Mouse (Mus musculus): Measurements from ENCODE around the gene Foxp1. TPM values are rescaled to one million over a fixed set of nuclear protein-coding genes. Genes with fewer than 3 reads are reported as not detected.

Foxp1 gene
- polyA plus RNA-seq, 1 experiment from 2014 or later, result 45.3 TPM

GRCm38 (mm10) chr6:99446801-99447415 lies 75.6 kb downstream of the Foxp1 start:
- WGBS, result 91% methylated on average over 12 of the region's 12 CpGs

GRCm38 (mm10) chr6:99443460-99443859 lies 79.1 kb downstream of the Foxp1 start:
- 63% methylated on average over 5 of the region's 5 CpGs for WGBS
- Histone ChIP-seq H3K27me3 (replicated peaks; ENCODE audit: control insufficient read depth, insufficient read depth, low read length) (no peaks in the 10 kb centered on the region), H3K27ac (ENCODE audit: low read depth, low read length) (no peak overlapping the region), H3K9ac (ENCODE audit: low read depth, low read length) (no peak overlapping the region), H3K4me3 (ENCODE audit: low read depth, low read length) (no peak overlapping the region), H3K36me3 (ENCODE audit: control insufficient read depth, insufficient read depth) (no peaks in the 10 kb centered on the region), H3K4me1 (replicated peaks; ENCODE audit: control insufficient read depth, insufficient read depth, low read length) (no peaks in the 10 kb centered on the region; the same call in 1 of the 2 replicates), H3K9me3 (ENCODE audit: control insufficient read depth) (no peaks in the 10 kb centered on the region), H3K4me2 (replicated peaks; ENCODE audit: low read depth) (no peak overlapping the region)
- no peak for ATAC-seq
- no peak for TF ChIP-seq CTCF (IDR thresholded peaks at IDR 0.05; ENCODE audit: low read depth)

More at GRCm38 (mm10) chr6:99446801-99447415, 75.6 kb downstream of the Foxp1 start:
- ATAC-seq, result no peak
- H3K27ac ChIP-seq (ENCODE audit: low read depth, low read length), result no peak overlapping the region
- no peak for TF ChIP-seq CTCF (IDR thresholded peaks at IDR 0.05; ENCODE audit: low read depth)
- no peaks in the 10 kb centered on the region for H3K9me3 ChIP-seq (ENCODE audit: control insufficient read depth)
- no peak overlapping the region for H3K9ac ChIP-seq (ENCODE audit: low read depth, low read length)
- H3K4me2 ChIP-seq (replicated peaks; ENCODE audit: low read depth), result no peak overlapping the region
- no peaks in the 10 kb centered on the region for H3K36me3 ChIP-seq (ENCODE audit: control insufficient read depth, insufficient read depth)
- no peaks in the 10 kb centered on the region for H3K27me3 ChIP-seq (replicated peaks; ENCODE audit: control insufficient read depth, insufficient read depth, low read length)
- 0 out of 2 replicates have a peak, but pooled peaks cover 2% of the 10 kb centered on the region for H3K4me1 ChIP-seq (replicated peaks; ENCODE audit: control insufficient read depth, insufficient read depth, low read length)
- H3K4me3 ChIP-seq (ENCODE audit: low read depth, low read length), result no peak overlapping the region

GRCm38 (mm10) chr6:99441100-99441499 lies 81.4 kb downstream of the Foxp1 start:
- Histone ChIP-seq H3K4me2 (replicated peaks; ENCODE audit: low read depth) (no peak overlapping the region), H3K36me3 (ENCODE audit: control insufficient read depth, insufficient read depth) (0 out of 2 replicates have a peak, but pooled peaks cover 4% of the 10 kb centered on the region), H3K4me3 (ENCODE audit: low read depth, low read length) (no peak overlapping the region), H3K27me3 (replicated peaks; ENCODE audit: control insufficient read depth, insufficient read depth, low read length) (no peaks in the 10 kb centered on the region), H3K9me3 (ENCODE audit: control insufficient read depth) (no peaks in the 10 kb centered on the region), H3K27ac (ENCODE audit: low read depth, low read length) (no peak overlapping the region), H3K4me1 (replicated peaks; ENCODE audit: control insufficient read depth, insufficient read depth, low read length) (no peaks in the 10 kb centered on the region; the same call in 1 of the 2 replicates), H3K9ac (ENCODE audit: low read depth, low read length) (no peak overlapping the region)
- no peak for TF ChIP-seq CTCF (IDR thresholded peaks at IDR 0.05; ENCODE audit: low read depth)
- no peak for ATAC-seq
- WGBS, result 78% methylated on average over 7 of the region's 7 CpGs

- 87% methylated on average over 2 of the region's 2 CpGs for WGBS
- Histone ChIP-seq H3K9ac (ENCODE audit: low read depth, low read length) (no peak overlapping the region), H3K36me3 (ENCODE audit: control insufficient read depth, insufficient read depth) (0 out of 2 replicates have a peak, but pooled peaks cover 4% of the 10 kb centered on the region), H3K4me2 (replicated peaks; ENCODE audit: low read depth) (no peak overlapping the region), H3K4me1 (replicated peaks; ENCODE audit: control insufficient read depth, insufficient read depth, low read length) (no peaks in the 10 kb centered on the region; the same call in 1 of the 2 replicates), H3K27ac (ENCODE audit: low read depth, low read length) (no peak overlapping the region), H3K9me3 (ENCODE audit: control insufficient read depth) (no peaks in the 10 kb centered on the region), H3K27me3 (replicated peaks; ENCODE audit: control insufficient read depth, insufficient read depth, low read length) (no peaks in the 10 kb centered on the region), H3K4me3 (ENCODE audit: low read depth, low read length) (no peak overlapping the region)
- no peak for TF ChIP-seq CTCF (IDR thresholded peaks at IDR 0.05; ENCODE audit: low read depth)
- no peak for ATAC-seq
Measured at GRCm38 (mm10) chr6:99440606-99441005, 81.9 kb downstream of the Foxp1 start.

- no peak overlapping the region for H3K4me2 ChIP-seq (replicated peaks; ENCODE audit: low read depth)
- peaks cover 8% of the 10 kb centered on the region; the same call in 1 of the 2 replicates for H3K36me3 ChIP-seq (ENCODE audit: control insufficient read depth, insufficient read depth)
- H3K4me3 ChIP-seq (ENCODE audit: low read depth, low read length), result no peak overlapping the region
- H3K27me3 ChIP-seq (replicated peaks; ENCODE audit: control insufficient read depth, insufficient read depth, low read length), result no peaks in the 10 kb centered on the region
- no peaks in the 10 kb centered on the region; the same call in 1 of the 2 replicates for H3K4me1 ChIP-seq (replicated peaks; ENCODE audit: control insufficient read depth, insufficient read depth, low read length)
- no peak for TF ChIP-seq CTCF (IDR thresholded peaks at IDR 0.05; ENCODE audit: low read depth)
- WGBS, result 31% methylated on average over 9 of the region's 9 CpGs
- no peak overlapping the region for H3K27ac ChIP-seq (ENCODE audit: low read depth, low read length)
- no peak overlapping the region for H3K9ac ChIP-seq (ENCODE audit: low read depth, low read length)
- ATAC-seq, result no peak
- H3K9me3 ChIP-seq (ENCODE audit: control insufficient read depth), result no peaks in the 10 kb centered on the region
Measured at GRCm38 (mm10) chr6:99439878-99440361, 82.6 kb downstream of the Foxp1 start.

GRCm38 (mm10) chr6:99439214-99439877 lies 83.2 kb downstream of the Foxp1 start:
- H3K9me3 ChIP-seq (ENCODE audit: control insufficient read depth), result no peaks in the 10 kb centered on the region
- no peak overlapping the region for H3K4me3 ChIP-seq (ENCODE audit: low read depth, low read length)
- H3K27me3 ChIP-seq (replicated peaks; ENCODE audit: control insufficient read depth, insufficient read depth, low read length), result no peaks in the 10 kb centered on the region
- no peak overlapping the region for H3K4me2 ChIP-seq (replicated peaks; ENCODE audit: low read depth)
- no peak for TF ChIP-seq CTCF (IDR thresholded peaks at IDR 0.05; ENCODE audit: low read depth)
- H3K9ac ChIP-seq (ENCODE audit: low read depth, low read length), result no peak overlapping the region
- no peaks in the 10 kb centered on the region; the same call in 1 of the 2 replicates for H3K4me1 ChIP-seq (replicated peaks; ENCODE audit: control insufficient read depth, insufficient read depth, low read length)
- H3K27ac ChIP-seq (ENCODE audit: low read depth, low read length), result no peak overlapping the region
- no peak for ATAC-seq
- 61% methylated on average over 9 of the region's 9 CpGs for WGBS
- peaks cover 12% of the 10 kb centered on the region; the same call in 1 of the 2 replicates for H3K36me3 ChIP-seq (ENCODE audit: control insufficient read depth, insufficient read depth)

All from intestine, postnatal 0 days (tissue).